Mouse (Mus musculus): ENCODE measurements around the gene BC107364. TPM values are rescaled to one million over a fixed set of nuclear protein-coding genes. Genes with fewer than 3 reads are reported as not detected.
"Not testable (repeated sequence)": the region's sequence is repeated elsewhere in the genome, so short reads cannot be mapped to it uniquely, and the experiment has no call there.

Gene BC107364
- polyA plus RNA-seq, 1 experiment = 0.09 TPM

DNA sequence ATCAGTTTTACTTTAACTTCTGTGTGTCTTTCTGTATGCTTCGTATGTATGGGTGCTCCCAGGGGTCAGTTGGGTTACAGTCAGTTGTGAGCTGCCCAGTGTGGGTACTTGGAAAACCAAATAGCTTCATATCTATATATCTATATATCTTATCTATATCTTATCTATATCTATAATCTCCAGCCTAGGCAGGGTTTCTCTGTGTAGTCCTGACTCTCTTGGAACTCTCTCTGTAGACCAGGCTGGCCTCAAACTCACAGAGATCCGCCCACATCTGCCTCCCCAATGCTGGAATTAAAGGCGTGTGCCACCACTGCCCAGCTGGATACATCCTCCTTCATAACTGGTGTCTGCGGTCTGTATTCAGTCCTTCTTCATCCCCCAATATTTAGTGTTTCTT, 25.8 kb downstream of the BC107364 start:
- no peaks in the 10 kb centered on the region for H3K4me1 ChIP-seq (replicated peaks; ENCODE audit: control insufficient read depth, insufficient read depth, low read length)
- no peak overlapping the region for H3K27ac ChIP-seq (ENCODE audit: control insufficient read depth, insufficient read depth, low read length)
- TF ChIP-seq CTCF (IDR thresholded peaks at IDR 0.05; ENCODE audit: borderline replicate concordance, control insufficient read depth, extremely low read depth, insufficient read depth, low read length, poor library complexity) (no peak), POLR2A (IDR thresholded peaks at IDR 0.05; ENCODE audit: control insufficient read depth, extremely low read depth, insufficient read depth, low read length, poor library complexity) (no peak)
- H3K4me3 ChIP-seq (ENCODE audit: control insufficient read depth, insufficient read depth, low read length) = no peak overlapping the region
- H3K36me3 ChIP-seq (ENCODE audit: control insufficient read depth, insufficient read depth, low read length) = no peaks in the 10 kb centered on the region
- WGBS = 90% methylated on average over 4 of the region's 4 CpGs
- DNase-seq = no peak
- H3K27me3 ChIP-seq (ENCODE audit: control insufficient read depth, insufficient read depth, low read length) = peaks cover 3% of the 10 kb centered on the region; the same call in 1 of the 2 replicates

DNA sequence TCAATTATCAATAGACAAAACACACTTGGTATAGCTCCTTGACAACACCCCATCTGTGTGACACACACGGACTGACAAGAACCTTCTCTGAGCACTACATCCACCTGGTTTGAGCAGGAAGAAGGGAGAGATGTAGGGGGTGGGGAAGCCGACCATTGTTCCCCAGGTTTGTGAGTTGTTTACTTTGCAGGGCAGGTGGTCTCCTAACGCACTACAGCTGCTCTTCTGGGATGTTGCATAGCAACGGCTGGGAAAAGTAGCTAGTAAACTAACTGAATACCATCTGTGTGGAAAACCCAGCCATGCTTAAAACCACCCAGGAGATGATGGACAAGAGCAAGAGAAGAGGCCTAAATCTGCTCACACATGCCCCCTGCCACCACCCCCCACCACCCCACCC, 27.7 kb downstream of the BC107364 start:
- not testable (repeated sequence) for H3K27me3 ChIP-seq (ENCODE audit: control insufficient read depth, insufficient read depth, low read length); DNase-seq
- 72% methylated on average over 4 of the region's 4 CpGs for WGBS

DNA sequence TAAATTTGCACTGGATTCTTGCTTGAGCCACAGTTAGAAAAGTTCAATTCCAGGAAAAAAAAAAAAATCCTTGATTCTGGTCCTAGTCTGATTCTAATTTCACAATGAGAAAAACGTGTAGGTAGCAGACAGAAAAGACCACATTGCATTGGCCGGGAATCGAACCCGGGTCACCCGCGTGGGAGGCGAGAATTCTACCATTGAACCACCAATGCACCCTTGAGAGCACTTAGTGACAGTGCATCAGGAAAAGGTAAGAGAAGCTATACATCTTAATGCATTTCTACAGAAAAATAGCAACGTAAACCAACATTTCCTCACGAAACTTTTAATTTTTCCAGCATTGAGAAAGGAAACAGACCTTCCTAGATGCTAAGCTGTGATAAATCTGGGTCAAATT, 28.2 kb downstream of the BC107364 start:
- Histone ChIP-seq H3K27me3 (ENCODE audit: control insufficient read depth, insufficient read depth, low read length) (peaks cover 3% of the 10 kb centered on the region; the same call in 1 of the 2 replicates), H3K4me3 (ENCODE audit: control insufficient read depth, insufficient read depth, low read length) (no peak overlapping the region), H3K27ac (ENCODE audit: control insufficient read depth, insufficient read depth, low read length) (no peak overlapping the region), H3K36me3 (ENCODE audit: control insufficient read depth, insufficient read depth, low read length) (no peaks in the 10 kb centered on the region), H3K4me1 (replicated peaks; ENCODE audit: control insufficient read depth, insufficient read depth, low read length) (no peaks in the 10 kb centered on the region)
- WGBS = 43% methylated on average over 9 of the region's 9 CpGs
- no peak for TF ChIP-seq POLR2A (IDR thresholded peaks at IDR 0.05; ENCODE audit: control insufficient read depth, extremely low read depth, insufficient read depth, low read length, poor library complexity)
- TF ChIP-seq CTCF (IDR thresholded peaks at IDR 0.05; ENCODE audit: borderline replicate concordance, control insufficient read depth, extremely low read depth, insufficient read depth, low read length, poor library complexity) = no peak
- no peak for DNase-seq

More for the DNA sequence above, 27.7 kb downstream of the BC107364 start:
- not testable (repeated sequence) for H3K4me1 ChIP-seq (replicated peaks; ENCODE audit: control insufficient read depth, insufficient read depth, low read length); H3K27ac ChIP-seq (ENCODE audit: control insufficient read depth, insufficient read depth, low read length); H3K4me3 ChIP-seq (ENCODE audit: control insufficient read depth, insufficient read depth, low read length); H3K36me3 ChIP-seq (ENCODE audit: control insufficient read depth, insufficient read depth, low read length)

DNA sequence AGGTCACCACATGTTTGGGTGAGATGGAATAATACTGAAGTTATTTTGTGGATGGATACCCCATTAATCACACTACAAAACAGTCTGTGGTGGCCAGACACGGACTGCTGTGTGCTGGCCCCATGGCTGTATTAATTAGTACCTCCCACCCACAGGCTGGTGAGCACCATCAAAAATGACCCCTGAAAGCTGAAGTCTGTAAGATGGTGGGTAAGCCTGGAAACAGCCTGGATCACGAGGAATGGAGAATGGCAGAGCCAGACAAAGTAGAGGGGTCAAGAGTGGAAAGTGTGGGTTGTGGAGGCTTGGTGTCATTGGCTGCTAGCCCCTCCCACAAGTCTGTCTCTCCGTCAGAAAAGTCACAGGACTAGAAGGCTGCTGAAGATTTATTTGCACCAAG, 31.3 kb downstream of the BC107364 start:
- Histone ChIP-seq H3K4me1 (replicated peaks; ENCODE audit: control insufficient read depth, insufficient read depth, low read length) (no peaks in the 10 kb centered on the region), H3K27me3 (ENCODE audit: control insufficient read depth, insufficient read depth, low read length) (no peaks in the 10 kb centered on the region; the same call in 1 of the 2 replicates), H3K36me3 (ENCODE audit: control insufficient read depth, insufficient read depth, low read length) (no peaks in the 10 kb centered on the region), H3K4me3 (ENCODE audit: control insufficient read depth, insufficient read depth, low read length) (no peak overlapping the region), H3K27ac (ENCODE audit: control insufficient read depth, insufficient read depth, low read length) (no peak overlapping the region)
- WGBS = 66% methylated on average over 3 of the region's 3 CpGs
- no peak for DNase-seq
- no peak for TF ChIP-seq POLR2A (IDR thresholded peaks at IDR 0.05; ENCODE audit: control insufficient read depth, extremely low read depth, insufficient read depth, low read length, poor library complexity)
- TF ChIP-seq CTCF (IDR thresholded peaks at IDR 0.05; ENCODE audit: borderline replicate concordance, control insufficient read depth, extremely low read depth, insufficient read depth, low read length, poor library complexity) = no peak

DNA sequence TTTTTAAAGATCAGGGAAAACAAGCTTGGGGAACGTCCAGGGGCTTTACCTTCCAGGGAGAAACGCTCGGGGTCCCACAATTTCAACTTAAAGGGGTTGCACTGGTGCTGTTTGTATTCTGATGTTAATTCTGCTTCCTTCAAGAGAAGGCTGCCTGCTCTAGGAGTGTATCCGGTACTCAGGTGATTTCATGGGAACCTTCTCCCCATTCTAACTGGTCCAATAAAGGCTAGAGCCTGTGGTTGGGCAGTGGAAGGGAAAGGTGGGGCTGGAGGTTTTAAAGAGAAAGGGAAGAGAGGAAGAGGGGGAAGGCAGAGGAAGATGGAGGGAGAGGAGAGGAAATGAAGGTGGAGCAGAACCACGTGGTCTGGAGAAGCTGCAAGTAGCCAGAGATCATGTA, 33.2 kb downstream of the BC107364 start:
- H3K27ac ChIP-seq (ENCODE audit: control insufficient read depth, insufficient read depth, low read length); H3K4me1 ChIP-seq (replicated peaks; ENCODE audit: control insufficient read depth, insufficient read depth, low read length); H3K36me3 ChIP-seq (ENCODE audit: control insufficient read depth, insufficient read depth, low read length); DNase-seq; H3K27me3 ChIP-seq (ENCODE audit: control insufficient read depth, insufficient read depth, low read length); H3K4me3 ChIP-seq (ENCODE audit: control insufficient read depth, insufficient read depth, low read length): not testable (repeated sequence)
- 78% methylated on average over 5 of the region's 5 CpGs for WGBS

DNA sequence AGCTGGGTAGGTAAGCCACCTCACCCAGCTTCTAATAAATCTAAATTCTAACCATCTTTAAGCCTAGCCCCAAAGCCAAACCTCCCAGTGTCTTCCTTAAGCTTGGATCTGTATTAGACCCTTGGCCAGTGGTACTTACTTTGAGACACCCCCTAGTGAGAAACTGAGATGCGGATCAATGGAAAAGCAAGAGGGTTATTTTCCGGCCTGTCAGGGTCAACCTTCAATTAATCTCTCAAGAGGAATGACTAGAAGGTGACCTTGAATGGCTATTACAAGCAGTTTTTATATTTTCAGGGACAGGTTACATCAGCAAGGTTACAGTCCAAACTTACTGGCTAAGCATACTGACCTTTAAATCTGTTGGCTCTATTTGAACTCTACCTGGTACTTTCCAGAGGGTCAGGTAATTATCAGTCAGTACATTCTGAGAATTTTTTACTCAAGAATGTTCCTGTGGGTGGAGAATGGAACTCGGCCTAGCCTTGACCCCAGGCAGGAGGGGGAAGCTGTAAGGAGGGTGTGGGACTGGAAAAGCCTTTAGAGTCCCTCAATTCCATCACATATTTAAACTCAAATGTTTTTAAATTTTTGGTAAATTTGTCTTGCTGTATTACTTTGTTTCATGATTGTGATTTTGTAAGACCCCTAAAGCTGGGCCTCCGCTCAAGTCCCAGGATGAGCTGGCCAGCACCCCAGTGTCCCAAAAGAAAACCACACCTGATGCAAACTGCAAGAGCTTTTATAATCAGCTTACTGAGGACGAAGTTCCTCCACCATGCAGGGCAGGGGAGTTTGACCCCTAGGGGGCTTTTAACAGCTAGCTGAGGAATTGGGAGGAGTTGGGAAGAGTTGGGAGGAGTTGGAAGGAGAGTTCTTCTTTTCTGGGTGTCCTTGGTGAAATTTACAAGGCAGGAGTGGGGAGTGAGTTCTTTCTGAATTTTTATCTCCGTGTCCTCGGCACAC, 34.0 kb downstream of the BC107364 start:
- no peaks in the 10 kb centered on the region for H3K27me3 ChIP-seq (ENCODE audit: control insufficient read depth, insufficient read depth, low read length)
- no peak overlapping the region for H3K27ac ChIP-seq (ENCODE audit: control insufficient read depth, insufficient read depth, low read length)
- H3K4me3 ChIP-seq (ENCODE audit: control insufficient read depth, insufficient read depth, low read length) = no peak overlapping the region
- no peak for DNase-seq
- 94% methylated on average over 7 of the region's 7 CpGs for WGBS
- TF ChIP-seq CTCF (IDR thresholded peaks at IDR 0.05; ENCODE audit: borderline replicate concordance, control insufficient read depth, extremely low read depth, insufficient read depth, low read length, poor library complexity) (no peak), POLR2A (IDR thresholded peaks at IDR 0.05; ENCODE audit: control insufficient read depth, extremely low read depth, insufficient read depth, low read length, poor library complexity) (no peak)
- no peaks in the 10 kb centered on the region for H3K36me3 ChIP-seq (ENCODE audit: control insufficient read depth, insufficient read depth, low read length)
- H3K4me1 ChIP-seq (replicated peaks; ENCODE audit: control insufficient read depth, insufficient read depth, low read length) = peaks cover 4% of the 10 kb centered on the region; the same call in 1 of the 2 replicates

DNA sequence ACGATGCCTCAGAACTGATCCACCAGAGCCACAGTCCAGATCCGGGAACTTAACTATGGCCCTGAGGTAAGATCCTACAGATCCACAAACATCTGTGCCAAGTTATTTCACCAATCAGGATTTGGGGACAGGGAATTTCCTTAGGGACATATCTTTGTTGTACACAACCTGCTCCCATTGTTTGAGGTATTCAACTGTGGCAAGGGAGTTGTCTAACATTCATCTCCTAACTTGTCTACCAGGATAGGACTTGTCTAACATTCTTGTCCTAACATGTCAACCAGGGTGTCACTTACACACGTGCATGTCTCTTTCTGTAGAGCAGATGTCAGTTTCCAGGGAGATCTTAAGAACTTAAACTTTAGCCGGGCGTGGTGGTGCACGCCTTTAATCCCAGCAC, 35.5 kb downstream of the BC107364 start:
- TF ChIP-seq CTCF (IDR thresholded peaks at IDR 0.05; ENCODE audit: borderline replicate concordance, control insufficient read depth, extremely low read depth, insufficient read depth, low read length, poor library complexity) (no peak), POLR2A (IDR thresholded peaks at IDR 0.05; ENCODE audit: control insufficient read depth, extremely low read depth, insufficient read depth, low read length, poor library complexity) (no peak)
- Histone ChIP-seq H3K27me3 (ENCODE audit: control insufficient read depth, insufficient read depth, low read length) (no peaks in the 10 kb centered on the region), H3K36me3 (ENCODE audit: control insufficient read depth, insufficient read depth, low read length) (no peaks in the 10 kb centered on the region), H3K4me1 (replicated peaks; ENCODE audit: control insufficient read depth, insufficient read depth, low read length) (peaks cover 4% of the 10 kb centered on the region; the same call in 1 of the 2 replicates), H3K27ac (ENCODE audit: control insufficient read depth, insufficient read depth, low read length) (no peak overlapping the region), H3K4me3 (ENCODE audit: control insufficient read depth, insufficient read depth, low read length) (no peak overlapping the region)
- DNase-seq = no peak
- WGBS = 93% methylated on average over 6 of the region's 6 CpGs

Data from thymus, adult 2 months (tissue).